Mouse (Mus musculus) liver, embryonic 14.5 days (tissue): ENCODE data around the gene Cldn20.
A peak's percentile ranks its signal among the peaks of the same experiment; 100 is the strongest.

Experiments
- CTCF ChIP-seq: IDR thresholded peaks from 2 replicates; pipeline ENCODE4 v1.5.1; 2016; ENCODE audit warnings: antibody characterized with exemption, low read depth, control low read depth
- EP300 ChIP-seq: IDR thresholded peaks from 2 replicates; pipeline ENCODE4 v1.6.1; 2016; ENCODE audit warnings: antibody characterized with exemption, low read depth

- peak; percentile 45; the same call in 1 of the 2 replicates for TF ChIP-seq CTCF
- TF ChIP-seq EP300, result no peak
These were observed 1.1 kb downstream of the Cldn20 start for GRCm38 (mm10) chr17:3533425-3533824.
